Mouse (Mus musculus) ES-CJ7 (cell line): ENCODE results near the gene Ribc2.

ENCODE experiments used
- DNase-seq: peaks from one replicate; pipeline ENCODE4 v3.0.0; 2011; ENCODE audit warnings: low read depth, low spot score

The Ribc2 gene

DNA sequence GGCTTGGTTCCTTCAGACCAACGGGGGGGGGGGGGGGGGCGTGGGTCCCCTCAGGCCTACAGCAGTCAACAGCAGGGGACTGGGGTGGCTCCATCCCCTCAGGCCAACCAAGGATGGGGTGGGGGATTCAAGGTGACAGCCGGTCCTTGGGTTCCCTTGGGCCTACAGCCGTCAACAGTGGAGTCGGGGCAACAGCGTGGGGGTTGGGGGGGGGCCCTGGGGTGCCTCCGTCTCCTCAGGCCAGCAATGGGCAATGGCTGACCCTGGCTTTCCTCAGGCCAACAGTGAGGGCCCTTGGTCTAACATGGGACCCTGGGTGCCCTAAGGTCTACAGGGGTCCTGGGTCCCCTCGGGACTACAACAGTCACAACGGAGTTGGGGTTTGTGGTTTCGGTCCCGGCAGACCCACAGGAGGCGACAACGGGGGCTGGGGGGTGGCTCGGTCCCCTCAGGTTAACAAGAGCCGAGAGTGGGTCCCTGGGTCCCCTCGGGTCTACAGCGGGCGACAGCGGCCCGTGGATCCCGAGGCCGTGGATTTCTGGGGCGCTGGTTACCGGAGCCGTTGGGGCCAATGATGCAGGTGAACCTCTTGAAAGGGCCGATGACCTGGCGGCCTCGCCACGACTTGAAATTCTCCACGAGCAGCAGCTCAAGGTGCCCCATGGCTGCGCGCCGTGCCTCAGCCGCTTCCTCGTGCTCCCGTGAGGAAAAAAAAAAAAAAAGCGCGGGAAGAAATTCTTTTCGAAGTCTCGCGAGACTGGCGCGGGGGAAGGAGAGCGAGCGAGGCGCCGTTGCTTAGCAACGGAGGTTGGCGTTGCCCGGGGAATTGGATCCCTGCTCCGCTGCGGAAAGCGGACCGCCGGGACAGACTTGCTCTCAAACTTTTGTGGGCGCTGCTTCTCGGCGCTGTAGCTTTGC lies at the start of gene Ribc2, which contains the start of gene Smc1b:
TSS of gene Ribc2 (plus strand) at position 804 of the 918 bp plus-strand sequence.
TSS of gene Smc1b (minus strand) at position 690 of the 918 bp plus-strand sequence.
- DNase-seq: peak; percentile 89

DNA sequence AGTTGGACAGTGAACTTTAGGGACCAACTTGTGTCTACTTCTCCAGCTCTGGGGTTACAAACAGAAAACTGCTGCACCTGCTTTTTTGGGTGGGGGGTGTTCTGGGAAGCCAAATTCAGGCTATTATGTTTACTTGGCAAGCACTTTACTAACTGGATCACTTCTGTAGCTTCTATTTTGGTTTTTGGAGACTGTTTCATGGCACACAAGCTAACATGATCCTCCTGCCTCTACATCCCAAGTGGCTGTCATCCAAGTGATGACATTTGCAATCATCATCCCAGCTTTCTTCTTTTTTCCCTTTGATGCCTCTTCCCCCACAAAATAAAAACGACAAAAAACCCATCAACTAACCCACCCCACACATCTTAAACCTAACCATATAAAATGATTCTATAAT lies 46.2 kb upstream of the Ribc2 start:
- DNase-seq: no peak

DNA sequence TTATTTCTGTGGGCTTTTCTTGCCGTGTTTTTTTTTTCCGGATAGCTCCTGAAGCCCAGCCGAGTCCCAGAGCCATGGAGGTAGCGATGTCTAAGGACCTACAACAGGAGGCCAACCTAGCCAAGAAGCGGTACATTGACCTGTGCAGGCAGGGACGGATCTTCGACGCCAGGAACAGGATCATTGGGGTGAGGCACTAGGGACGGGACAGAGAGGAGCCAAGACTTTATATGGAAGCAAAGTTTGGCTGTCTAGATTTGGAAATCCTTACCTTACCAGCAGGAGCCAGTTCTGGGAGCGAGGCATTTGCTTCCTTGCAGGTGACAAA lies 279 bp downstream of the Ribc2 start:
- no peak for DNase-seq

DNA sequence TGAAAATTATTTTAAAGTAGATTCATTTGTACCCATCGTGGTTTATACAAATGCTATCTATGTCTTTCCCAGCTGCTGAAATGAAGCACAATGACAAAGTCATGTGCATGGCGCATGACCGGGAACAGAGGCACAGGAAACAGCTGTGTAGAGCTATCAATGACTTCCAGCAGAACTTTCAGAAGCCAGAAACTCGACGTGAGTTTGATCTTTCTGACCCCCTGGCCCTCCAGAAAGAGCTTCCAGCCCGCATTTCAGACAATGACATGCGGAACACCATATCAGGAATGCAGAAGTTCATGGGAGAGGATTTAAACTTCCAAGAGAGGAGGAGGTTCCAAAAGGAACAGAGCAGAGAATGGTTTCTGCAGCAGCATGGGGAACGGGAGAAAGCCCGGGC lies 3.3 kb downstream of the Ribc2 start:
- no peak for DNase-seq

DNA sequence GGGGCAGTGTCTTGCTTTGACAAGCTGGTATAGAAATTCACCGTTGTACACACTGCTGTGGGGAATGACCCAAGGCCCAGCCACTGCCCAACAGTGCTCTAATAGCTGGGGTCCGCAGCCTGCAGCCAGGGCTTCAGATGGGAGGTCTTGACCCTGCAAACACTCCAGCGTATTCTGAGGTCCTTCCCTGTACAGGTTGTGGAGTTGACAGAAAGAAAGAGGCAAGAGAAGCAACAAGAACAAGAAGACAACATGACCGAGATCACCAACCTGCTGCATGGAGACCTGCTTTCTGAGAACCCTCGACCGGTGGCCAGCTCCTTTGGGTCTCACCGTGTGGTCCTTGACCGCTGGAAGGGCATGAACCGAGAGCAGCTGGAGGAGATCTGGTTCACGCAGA lies 9.4 kb downstream of the Ribc2 start:
- DNase-seq: no peak

DNA sequence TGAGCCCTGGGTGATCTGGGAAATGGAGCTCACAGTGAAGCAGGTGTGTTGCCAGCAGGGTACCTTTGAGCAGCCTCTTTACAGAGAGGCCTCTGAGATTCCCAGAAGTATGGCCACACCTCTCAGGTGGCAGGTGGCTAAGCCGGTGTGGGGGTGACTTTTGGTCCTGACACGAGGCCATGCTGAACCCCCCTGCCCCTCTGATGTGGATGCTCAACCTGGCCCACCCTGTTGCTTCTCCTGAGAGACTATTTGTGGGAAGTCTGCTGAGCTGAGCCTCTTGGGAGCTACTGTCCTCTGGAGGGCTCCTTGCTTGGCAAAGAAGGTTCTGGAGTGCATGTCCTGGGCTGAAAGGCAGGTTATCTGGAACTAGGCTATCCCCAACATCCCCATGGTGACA lies 10.6 kb downstream of the Ribc2 start:
- no peak for DNase-seq

DNA sequence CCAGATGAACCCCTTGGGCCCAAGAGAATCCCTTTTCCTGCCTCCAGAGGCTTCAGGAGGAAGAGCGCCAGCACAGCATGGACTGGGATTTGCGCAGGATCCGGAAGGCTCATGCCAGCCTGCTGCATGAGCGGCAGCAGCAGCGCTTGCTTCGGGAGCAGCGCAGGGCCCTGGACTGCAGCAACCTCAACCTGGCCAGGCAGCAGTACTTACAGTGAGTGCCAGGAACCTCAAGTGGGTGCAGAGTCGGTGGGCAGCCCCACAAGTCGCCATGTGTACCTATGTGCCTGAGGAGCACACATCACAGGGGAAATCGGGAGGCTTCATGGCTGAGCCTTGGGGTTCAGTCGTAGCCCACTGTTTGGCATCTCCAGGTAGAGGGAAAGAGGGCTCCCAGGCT lies 11.3 kb downstream of the Ribc2 start:
- DNase-seq: no peak

DNA sequence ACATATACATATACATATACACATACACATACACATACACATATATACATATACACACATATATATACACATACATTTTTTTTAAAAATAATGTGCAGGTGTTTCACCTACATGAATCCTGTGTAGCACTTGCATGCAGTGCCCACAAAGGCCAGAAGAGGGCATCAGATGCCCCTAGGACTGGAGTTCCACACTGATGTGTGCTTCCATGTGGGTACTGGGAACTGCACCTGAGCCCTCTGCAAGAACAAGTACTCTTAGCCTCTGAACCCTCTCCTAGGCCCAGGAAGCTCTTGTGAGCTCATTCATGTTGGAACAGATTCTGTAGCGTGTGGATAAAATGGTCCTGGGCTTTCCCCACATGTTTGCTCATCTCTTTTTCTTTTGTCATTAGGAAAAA lies 11.9 kb downstream of the Ribc2 start:
- peak; percentile 50 for DNase-seq

DNA sequence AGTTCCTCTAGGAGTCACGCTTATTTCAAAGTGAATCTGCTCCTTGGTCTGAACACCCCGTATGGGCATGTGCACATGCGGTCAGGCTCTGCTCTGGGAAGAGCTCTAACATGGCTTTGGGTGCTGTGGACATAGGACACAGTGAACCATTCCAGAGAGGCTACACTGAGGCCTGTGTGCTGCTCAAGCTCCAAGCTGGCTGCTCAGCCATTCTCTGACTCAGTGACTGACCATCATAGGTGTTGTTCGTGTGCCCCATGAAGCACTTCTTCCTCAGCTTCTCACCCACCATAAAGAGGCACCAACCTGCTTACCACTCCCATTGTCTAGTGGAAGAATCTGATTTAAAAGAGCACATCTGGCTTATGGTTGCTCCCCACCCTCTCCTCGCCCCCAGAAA lies 12.4 kb downstream of the Ribc2 start:
- DNase-seq: no peak

DNA sequence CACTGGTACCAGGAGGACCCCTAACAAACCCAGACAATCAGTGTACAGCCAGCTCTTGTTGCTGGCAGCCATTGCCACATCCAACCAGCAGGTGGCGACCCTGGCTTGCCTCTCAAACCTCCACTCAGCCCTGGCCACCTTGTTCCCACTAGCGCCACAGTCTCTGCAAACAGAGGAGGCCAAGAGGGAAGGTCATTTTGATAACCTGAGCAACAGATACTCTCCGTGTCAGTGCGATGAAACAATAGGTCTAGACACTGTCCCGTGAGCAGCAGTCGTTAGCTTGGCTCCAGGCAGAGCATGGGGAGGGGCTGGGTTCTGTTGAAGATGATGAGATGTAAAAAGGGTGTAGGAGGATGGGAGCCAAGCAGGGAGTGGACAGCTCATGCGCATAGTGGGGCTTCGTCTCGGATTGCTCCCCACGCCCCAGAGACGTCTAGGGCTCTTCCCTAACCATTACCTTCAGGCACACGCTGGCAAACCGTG lies 19.6 kb downstream of the Ribc2 start:
- DNase-seq: peak; percentile 70

DNA sequence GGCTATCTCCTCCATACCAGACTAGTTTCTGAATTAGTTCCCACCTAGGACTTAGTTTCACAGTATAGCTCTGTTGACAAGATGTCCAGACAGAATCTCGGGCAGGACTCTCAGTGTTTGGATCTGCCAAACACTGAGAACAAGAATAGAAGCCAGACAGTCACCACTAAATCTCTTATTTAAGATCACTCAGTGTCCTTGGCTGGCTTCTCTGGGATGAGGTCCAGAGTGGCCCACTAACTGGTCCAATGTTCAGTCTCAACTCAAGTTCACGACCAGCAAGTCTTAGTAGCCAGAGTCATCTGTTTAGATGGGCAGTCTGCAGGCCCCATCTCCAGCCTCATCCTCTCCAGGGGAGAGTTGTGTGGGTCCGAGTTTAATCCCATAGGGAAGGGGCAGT lies 20.7 kb downstream of the Ribc2 start:
- DNase-seq: no peak

DNA sequence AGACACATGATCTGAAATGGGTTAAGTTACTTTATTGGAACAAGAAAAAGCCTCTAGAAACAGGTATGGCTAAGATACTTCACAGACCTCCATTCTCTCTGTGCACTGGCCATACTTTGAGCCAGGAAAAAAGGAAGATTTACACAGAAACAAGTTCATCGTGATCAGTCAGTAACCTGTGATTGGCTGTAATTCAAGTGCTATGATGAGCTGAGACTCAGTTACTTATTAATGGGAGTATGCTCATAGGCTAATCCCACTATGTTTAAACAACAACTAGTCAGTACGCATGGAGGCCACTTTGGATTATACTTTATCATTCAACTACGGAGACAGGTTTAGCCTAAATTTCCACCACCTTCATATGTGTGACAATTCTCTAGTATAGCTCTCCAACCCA lies 22.2 kb downstream of the Ribc2 start:
- no peak for DNase-seq

DNA sequence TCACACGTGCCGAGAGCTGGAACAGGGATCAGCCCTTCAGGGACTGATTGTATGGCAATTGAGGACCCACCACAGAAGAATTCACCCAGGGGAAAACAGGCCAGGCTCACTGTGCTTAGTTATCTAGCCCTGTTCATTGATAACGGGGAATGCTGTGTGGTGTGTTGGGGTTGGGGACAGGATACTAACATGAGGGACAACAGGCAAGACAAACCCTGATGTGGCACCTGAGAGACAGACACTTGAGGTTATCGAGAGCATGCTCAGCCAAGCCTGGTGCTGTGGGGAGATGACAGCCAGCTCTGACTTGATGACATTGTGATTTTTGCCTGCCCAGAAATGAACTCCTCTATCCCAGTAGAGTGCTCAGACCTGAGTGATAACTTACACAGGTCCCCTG lies 24.3 kb downstream of the Ribc2 start:
- DNase-seq: no peak

DNA sequence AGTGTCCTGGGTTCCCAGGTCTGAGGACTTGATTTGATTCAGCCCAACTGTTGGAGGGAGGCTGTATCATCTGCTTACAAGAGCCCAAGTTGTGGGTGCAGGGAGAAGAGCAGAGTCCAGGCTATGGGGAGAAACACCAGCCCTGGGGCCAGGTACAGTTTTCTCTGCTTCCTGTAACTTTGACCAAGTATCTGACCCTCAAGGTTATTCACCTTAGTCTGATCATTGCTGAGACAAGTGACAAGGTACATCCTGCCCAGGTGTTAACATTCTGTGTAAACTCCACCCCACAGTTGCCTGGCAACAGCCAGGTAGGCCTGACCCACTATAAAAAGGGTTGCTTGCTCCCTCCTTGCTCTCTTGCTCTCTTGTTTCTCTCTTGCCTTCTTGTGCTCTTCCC lies 29.5 kb downstream of the Ribc2 start:
- DNase-seq: no peak

DNA sequence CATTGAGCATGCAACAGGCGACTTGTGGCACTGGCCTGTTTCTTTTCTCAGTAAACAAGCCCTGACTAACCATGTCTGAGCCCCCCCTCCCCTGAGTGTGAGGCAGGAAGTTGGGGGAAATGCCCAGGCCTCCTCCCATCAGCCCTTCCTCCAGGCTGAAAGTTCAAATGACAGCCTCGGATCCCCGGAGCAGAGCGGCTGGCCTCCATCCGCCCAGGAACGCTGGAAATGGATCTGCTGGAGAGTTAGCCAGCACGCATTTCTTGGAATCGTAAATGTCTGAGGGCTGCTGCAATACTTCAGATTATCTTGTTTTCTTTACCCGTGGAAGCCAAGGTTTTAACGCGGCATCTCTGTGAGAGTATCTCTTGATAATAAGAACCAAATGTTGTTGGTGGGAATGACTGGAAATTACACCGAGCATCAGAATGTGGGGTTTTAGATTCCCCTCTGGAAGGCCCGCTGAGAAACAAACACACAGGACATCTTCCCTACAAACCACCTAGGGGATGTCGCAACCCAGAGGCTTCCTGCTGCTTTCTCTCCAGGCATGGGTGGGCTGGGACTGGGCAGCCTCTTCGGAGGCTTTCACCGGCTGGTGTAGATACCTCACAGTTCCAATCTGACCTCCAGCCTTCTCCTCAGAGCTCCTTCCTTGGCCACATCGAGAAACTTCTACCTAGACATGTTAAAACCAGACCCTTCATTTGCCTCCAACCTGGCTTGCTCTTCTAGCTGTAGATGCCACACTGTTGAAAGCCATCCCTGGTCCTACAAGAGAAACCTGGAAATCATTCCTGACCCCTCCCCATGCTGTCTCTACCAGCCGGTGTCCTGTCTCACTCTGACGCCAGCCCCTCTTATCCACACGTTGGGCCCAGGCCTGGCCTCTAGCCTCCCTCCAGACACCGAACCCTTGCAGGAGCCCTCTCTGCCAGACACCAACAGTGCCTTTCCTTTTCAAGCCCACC lies 31.1 kb downstream of the Ribc2 start:
- DNase-seq: no peak

DNA sequence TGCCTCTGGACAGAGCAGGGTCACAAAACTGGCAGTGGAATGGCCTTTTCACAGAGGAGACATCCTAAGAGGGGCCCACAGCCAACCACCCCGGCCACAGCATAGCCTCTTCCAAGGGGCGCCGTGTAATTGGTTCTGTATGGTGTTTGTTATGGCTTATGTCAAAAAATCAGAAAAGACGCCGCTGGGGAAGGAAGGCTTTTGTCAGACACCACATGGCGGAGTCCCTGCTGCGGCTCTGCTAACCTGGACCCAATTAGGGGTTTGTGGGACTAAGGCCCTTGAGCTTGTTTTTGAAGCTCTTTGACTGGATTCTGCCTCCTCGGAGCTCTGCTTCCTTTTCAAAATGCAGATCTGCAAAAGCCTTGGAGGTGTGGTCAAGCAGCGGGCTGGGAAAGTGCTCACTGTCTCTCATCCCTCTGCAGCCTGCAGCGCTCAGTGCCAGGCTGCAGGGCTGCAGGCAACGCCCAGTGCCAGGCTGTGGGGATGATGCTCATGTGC lies 34.6 kb downstream of the Ribc2 start:
- no peak for DNase-seq

DNA sequence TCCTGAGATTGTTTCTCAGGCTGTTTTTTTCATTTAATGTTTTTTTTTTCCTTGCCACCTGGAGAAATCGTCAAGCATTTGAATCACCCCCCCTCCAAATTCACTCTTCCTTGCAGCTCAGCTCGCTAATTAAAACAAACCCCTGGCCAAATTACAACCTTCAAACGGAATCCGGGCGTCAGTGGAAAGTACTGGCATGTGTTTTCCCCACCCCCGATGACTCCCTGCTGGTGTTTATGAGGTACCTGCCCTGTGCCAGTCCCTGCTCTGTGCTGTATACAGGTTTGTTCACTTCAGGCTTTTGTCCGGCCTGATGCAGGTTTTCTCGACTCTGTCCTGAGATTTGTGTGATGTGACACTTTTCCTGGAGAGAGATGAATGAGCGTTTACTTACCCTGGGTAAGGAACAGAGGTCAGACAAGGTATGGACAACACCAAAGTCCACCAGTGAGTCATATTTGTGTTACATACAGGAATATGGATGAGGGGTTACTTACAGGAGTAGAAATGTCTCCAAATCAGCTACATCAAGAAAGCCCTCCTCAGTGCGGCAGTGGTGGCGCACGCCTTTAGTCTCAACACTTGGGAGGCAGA lies 35.3 kb downstream of the Ribc2 start:
- no peak for DNase-seq

DNA sequence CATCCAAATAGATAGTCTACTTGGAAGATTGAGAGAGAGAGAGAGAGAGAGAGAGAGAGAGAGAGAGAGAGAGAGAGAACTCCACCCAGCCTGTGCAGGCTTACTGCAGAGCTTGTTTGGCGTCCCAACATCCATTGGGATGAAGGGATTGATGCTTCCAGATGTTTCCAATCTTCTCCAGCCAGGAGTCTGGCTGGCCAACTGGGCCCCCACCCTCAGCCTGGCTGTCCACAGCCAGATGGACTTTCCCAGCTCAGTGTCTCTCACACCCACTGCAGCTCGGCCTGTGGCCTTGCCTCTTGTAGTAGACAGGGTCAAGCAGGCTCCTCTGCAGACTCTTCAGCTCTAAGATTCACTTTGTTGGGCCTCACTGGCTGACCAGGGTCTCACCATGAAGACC lies 40.2 kb downstream of the Ribc2 start:
- DNase-seq: no peak

DNA sequence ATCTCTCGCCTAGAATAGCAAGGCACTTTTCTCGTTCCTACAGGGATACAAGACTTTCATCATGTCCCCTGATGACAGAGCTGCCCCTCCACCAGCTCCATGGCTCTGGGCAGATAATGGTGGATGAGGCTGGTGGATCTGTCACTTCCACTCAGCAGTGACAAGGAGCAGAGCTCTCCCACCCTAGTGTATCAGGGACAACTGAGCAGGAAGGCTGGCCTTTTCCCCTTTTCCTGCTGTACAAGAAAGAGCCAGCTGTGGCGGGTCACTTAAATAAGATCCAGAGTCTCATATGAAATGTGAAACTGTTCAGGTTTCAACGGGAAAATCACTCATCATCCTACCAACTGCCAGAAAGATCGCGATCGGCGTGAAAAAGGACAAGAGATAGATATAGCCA lies 41.5 kb downstream of the Ribc2 start:
- DNase-seq: no peak

DNA sequence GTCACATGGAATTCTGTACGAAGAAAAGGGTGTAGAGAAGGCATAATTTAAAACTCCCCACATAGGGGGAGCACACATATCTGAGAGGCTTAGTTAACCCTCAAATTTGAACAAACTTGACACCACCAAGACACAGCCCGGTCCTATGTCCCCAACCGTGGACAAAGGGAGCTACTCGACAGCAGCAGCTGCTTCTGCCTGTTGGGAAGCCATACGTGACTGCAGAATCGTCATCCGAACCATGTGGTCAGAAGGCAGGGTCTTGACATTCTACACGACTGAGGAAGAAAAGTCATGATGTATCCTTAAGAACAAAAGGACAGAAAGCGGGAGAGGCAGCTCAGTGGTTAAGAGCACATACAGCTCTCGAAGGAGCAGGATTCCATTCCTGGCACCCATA lies 42.2 kb downstream of the Ribc2 start:
- DNase-seq: no peak

DNA sequence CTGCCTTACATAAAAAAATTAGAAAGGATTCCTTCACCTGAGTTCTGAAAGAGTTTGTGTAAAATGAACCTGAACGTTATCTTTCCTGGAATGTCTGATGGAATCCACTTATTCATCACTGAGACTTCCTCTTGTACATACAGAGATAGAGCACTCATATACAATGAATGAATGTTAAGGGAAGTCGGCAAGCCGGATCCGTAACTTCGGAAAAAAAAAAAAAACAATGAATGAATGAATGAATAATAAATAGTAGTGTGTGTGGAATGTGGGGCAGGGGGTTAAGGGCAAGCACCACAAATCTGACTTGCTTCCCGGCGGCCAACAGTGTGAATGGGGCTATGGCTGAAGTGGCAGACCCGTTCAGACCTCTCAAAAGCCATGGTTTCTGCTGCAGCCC lies 45.7 kb downstream of the Ribc2 start:
- DNase-seq: peak; percentile 61

DNA sequence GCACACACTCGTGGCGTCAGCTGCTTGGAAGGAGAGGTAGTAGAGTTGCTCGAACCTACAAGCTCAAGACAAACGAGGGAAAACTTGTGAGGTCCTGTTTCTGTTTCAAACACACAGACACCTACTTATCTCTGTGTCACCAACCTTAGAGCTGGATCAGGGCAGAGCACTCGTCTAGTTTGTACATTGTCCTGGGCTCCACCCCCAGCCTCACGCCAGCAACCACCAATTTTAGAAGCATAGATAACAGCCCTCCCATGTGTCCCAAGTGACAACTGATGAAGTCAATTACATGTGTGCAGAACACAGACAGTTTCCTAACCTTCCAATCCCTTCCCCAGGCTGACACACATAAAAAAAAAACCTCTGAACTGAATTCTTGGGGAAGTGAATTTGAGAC lies 46.3 kb downstream of the Ribc2 start:
- no peak for DNase-seq
